Mouse (Mus musculus) MN1 (cell line): ENCODE results near the gene Slc34a3.

Experiments
- DNase-seq: peaks from one replicate; pipeline ENCODE4 v3.0.0-alpha.2; 2016; ENCODE audit warnings: low spot score

Slc34a3 gene

DNA sequence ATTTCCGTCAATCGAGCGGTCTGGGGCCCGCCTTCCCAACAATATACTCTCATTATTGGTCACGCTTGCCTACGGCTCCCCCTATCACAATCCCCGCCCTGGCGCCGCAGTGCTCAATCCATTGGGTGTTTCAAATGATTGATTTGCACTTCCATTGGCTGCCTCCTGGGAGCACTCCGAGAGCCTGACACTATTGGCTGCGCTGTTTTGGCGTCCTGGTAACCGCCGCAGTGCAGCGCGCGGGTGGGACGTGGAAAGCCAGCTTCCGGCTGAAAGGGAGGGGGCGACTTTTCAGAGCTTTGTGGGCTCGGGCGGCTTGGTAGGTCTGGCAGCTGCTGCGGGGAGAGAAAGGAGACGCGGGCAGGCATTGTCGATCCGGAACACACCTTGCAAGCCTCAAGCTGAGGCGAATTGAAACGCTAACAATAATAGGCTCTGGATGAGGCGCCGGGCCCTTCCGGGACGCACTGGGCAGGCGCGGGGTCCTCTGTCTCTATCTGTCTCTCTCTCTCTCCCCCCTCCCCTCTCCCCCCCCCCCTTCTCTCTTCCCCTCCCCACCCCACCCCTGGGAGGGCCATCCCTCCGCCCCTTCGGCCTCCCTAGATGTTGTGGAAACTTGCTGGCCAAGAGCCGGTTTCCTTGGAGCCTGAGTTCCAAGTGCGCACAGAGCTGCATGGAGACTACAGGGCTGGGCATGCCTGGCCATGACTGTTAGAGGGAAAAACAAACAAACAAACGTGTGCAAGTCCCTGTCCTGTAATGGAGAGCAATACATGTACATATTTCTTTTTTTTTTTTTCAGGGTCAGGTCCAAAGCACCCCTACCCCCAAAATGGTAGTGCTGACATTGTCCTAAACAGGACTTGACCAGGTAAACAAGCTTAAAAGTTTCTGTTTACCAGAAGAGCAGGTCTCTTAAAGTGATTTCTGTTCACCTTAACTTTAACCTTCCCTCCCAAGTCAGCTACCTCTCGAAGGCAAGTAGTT, 9.1 kb downstream of the Slc34a3 start:
- peak; percentile 99 for DNase-seq

- no peak for DNase-seq
These were observed 9.7 kb downstream of the Slc34a3 start, which contains the start of gene Tubb4b for GRCm38 (mm10) chr2:25224492-25224765. Tubb4b (minus strand) TSS chr2:25224702.

GRCm38 (mm10) chr2:25223681-25224491, 10.3 kb downstream of the Slc34a3 start:
- DNase-seq, result peak; percentile 90

DNA sequence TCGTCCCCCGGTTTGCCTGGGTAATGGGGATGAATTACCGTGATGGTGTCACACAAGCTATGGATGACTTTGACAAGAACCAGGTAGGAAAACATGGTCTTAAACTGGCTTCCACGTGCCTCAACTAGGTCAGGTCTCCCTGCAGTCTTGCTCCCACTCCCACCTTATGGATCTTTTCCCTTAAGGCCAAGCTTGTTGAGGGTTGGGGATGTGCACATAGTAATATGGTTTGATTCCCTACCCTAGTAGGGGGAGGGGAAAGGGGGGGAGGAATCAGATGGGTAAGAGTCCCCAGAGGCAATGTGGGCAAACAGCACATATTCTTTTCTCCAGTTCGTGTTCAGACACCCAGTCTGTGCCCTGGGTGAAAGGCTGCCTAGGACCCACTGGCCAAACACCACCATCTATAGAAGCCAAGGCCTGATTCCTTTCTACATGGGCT, 12.8 kb downstream of the Slc34a3 start:
- no peak for DNase-seq

- no peak for DNase-seq
These were observed 15.7 kb downstream of the Slc34a3 start, which contains the start of gene Fam166a for GRCm38 (mm10) chr2:25218445-25218844. Fam166a (plus strand) TSS chr2:25218745.

DNA sequence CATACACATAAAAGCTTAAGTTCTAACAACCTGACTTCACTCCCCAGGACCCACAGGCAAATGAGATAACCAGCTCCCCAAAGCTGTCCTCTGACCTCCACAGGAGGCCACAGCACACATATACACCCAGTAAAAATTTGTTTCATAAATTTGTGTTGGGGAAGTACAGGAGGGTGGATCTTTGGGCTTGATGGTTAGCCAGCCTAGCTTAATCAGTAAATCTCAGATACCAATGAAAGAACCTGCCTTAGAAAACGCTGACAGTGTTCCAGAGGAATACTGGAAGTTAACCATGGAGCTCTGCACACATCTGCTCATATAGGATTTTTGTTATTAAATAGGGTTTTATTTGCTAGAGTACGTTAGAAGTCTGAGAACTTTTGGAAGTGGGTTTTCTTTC, 16.5 kb downstream of the Slc34a3 start:
- no peak for DNase-seq

DNA sequence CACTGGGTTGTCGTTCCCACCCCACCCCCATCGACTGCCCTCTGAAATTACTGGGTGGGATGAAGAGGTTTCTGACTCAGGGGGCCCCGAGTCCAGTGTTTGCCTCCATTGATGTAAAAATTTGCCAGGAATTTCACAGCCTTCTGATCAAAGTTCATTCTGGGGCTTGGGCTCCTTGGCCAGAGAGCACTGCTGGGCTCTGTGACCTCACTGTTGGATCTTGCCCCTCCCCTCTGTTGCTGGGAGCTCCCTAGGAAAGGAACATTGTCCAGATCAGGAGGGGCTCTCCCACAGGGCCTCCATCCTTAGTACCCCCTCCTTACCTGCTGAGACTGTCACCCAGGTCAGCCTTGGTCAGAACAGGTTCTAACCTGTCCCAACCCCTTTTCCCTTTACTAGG, 19.7 kb downstream of the Slc34a3 start, which contains the start of gene Stpg3:
Gene Stpg3, minus strand, starts transcription at position 194 of the 400 bp plus-strand sequence.
- no peak for DNase-seq

DNA sequence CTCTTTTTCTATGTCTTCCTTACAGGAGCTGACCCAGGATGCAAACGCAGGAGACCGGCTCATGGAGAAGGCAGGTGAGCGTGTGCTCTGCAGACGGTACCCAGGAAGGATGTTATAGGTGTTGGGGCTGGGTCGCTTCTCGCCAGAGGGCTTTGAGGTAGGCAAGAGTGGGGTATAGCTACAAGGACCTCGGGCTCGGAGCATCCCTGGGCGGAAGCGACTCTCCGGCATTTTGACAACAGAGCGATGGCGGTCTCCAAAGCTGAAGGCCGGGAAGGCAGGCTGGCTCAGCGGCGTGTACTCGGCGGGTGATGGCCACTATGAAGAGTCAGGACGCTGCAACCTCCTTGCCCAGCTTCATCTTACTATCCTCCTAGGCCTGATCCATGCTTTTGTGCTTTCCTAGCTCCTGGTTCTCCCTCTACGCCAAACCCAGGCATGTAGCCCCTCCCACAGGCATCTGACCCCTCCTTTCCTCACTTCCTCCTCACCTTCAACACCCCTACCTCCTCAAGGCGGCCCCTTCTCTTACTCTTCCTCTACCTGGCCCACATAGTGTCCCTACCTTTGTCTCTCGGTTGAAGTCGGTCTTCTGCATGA, 20.8 kb downstream of the Slc34a3 start:
- DNase-seq, result no peak

DNA sequence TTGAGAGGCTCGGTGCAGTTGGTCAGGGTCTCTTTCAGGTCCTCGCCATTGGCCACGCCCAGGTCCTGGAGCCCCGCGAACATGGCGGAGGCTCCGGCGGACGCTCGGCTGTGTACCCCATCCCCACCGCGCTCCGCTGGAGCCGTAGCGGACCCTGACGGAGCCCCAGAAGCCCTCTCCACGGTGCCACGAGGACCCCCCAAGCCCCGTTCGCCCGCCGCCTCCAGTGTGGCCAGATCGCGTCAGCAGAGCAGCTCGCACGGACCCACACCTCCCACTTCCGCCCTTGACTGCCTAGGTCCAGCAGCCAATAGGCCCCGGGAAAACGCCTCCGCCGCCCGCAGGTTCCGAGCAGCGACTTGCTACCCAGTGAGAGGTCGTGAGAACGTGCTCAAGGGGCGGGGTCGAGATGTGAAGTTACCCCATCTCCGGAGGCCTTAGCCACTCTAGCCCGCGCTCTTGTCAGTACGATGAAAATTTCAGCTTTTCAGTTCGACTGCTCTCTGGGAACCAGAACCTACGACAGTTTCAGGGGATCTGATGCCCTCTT, 23.0 kb downstream of the Slc34a3 start, which contains the start of gene Nelfb:
Gene Nelfb, minus strand, starts transcription at position 369 of the 550 bp plus-strand sequence.
- peak; percentile 91 for DNase-seq

GRCm38 (mm10) chr2:25210686-25211085, 23.5 kb downstream of the Slc34a3 start:
- DNase-seq, result no peak

- no peak for DNase-seq
These were observed 26.6 kb downstream of the Slc34a3 start for GRCm38 (mm10) chr2:25207593-25207992.

GRCm38 (mm10) chr2:25203631-25204214, 30.4 kb downstream of the Slc34a3 start:
- peak; percentile 70 for DNase-seq

DNA sequence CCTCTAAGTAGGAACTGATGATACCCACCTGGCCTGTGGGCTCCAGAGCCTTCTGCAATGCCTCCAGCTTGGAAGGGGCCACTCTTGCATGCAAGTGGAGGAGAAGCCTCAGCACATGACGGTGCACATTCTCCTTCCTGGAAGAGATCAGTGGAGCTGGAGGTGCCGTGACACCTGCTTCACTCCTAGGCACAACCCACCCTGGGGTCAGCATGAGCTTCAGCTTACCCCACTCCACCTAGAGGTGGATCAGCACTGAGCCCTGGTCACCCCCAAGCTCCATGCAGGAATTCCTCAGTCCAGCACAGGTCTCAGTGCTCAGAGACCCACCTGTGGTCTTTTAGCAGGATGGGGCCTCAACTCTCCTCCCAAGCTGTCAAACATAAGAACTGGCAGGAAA, 33.5 kb downstream of the Slc34a3 start:
- no peak for DNase-seq

- no peak for DNase-seq
These were observed 36.2 kb downstream of the Slc34a3 start for GRCm38 (mm10) chr2:25197946-25198345.

- DNase-seq, result no peak
These were observed 37.0 kb downstream of the Slc34a3 start for GRCm38 (mm10) chr2:25197191-25197590.

DNA sequence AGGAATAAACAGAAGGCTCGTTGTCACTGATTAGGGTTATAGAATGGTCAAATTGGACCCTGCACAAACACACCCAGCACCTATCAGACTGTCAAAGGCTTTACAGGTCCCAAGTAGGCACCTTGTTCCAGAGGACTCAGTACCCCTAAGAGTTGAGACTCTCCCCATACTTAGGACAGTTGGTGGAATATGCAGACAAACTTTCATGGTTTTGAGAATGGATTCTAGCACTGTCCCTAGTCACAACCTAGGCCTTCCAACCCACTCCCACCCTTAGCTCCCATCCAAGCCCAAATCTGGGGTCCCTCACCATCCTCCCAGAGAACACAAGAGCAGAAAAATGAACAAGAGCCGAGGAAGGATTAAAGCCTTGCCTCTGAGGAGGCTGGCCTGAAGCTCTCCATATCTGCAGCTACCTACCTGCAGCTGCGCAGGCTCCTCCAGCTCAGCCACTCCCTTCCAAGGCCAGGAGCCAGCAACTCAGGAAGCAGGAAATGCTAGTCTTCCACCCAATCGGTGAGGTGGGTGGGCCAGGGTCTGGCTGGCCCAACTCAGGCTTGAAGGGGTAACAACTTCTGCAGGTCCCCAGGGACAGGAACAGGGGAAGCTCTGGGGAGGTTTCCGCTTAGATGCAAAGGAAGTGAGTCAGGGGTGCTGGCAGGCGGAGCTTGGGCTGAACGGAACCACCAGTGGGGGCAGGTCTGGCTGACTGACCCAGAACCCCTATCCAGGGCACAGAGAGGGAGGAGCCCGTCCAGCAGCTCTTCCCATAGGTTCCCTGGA, 37.8 kb downstream of the Slc34a3 start, which contains the start of gene Tor4a:
Gene Tor4a, minus strand, starts transcription at position 715 of the 783 bp plus-strand sequence.
- DNase-seq, result peak; percentile 49

- no peak for DNase-seq
These were observed 38.7 kb downstream of the Slc34a3 start for GRCm38 (mm10) chr2:25195211-25196156.

DNA sequence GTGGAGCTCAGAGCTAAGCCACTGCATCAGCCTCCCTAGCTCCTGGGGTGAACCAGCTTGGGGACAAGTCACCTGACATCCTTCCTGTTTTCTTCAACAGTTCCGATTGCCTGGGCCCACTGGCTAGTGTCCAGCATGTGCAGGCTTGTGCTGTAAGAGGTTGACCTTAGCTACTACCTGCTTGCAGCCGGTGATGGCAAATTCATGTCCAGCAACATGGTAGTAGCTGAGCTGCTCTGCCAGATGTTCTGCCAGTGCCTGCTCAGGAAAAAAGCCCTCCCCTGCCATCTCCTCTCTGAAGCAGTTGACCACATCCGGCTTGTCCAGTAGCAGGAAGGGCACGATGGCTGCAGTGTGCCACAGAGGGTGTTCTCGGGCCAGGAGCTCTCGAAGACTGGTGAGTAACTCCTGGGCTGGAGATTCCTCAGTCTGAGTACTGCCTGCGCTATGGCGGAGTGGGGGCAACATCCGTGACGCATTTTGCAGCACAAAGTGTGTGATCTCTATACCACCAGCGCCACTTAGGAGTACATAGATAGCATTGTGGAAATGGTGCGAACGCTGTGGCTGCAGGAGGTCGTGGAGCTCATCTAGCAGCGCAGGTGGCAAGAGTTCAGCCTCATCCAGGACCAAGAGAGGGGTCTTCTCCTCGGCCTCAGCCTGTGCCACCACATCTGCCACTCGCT, 39.5 kb downstream of the Slc34a3 start:
- no peak for DNase-seq

- no peak for DNase-seq
These were observed 40.2 kb downstream of the Slc34a3 start for GRCm38 (mm10) chr2:25194006-25194405.
